Mouse (Mus musculus): Measurements from ENCODE around the gene Sertm1. TPM values are rescaled to one million over a fixed set of nuclear protein-coding genes. Genes with fewer than 3 reads are reported as not detected.

Sertm1 gene
- not detected for total RNA-seq (2021)
- long read RNA-seq, experiment 1: 0 reads
- long read RNA-seq, experiment 2: 0 reads

GRCm38 (mm10) chr3:54915643-54916071 lies at the start of gene Sertm1:
Gene Sertm1, minus strand, starts transcription at chr3:54915887.
- peak; percentile 34 for DNase-seq

- DNase-seq: no peak
Observed at GRCm38 (mm10) chr3:54964948-54965506, 49.3 kb upstream of the Sertm1 start.

- DNase-seq: no peak
Observed at GRCm38 (mm10) chr3:54943067-54943810, 27.6 kb upstream of the Sertm1 start.

DNA sequence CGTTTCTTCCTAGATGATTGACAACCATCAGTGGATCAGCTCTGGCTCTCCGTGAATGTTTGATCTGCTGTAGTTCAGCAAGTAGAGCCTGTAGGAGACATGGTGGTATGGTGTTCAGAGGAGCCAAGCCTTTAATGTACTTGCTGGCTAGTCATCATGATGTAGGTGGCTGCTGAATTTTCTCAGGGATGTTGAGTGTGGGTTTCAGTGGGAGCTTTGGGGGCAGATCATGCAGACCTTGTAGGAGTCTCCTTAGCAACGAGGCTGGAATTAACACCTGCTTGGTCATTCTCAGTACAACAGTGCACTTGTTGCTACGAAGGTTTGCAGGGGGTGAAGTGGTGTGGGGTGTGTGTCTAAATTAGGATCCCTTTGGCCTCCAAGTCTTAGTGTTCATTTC lies 18.8 kb upstream of the Sertm1 start:
- DNase-seq: no peak

- no peak for DNase-seq
Observed at GRCm38 (mm10) chr3:54932599-54932998, 16.9 kb upstream of the Sertm1 start.

DNA sequence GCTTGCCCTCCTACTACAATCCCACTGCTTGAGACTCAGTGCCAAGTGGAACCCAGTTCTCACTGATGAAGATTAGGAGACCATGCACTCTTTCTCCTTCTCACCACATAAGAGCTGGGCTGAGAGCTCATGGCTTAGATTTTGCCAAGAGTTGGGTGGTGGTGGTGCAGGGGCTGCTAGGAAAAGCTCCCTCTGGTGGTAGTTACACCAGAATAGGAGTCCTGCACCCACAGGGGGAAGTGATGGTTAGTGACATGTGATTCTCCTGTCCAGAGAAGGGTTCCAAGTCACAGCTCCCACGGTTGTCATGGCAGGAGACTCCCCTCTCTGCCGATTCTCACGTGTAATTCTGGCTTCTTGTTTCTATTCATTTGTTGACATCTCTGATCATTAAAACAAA lies 4.7 kb upstream of the Sertm1 start:
- no peak for DNase-seq

GRCm38 (mm10) chr3:54914845-54915642 lies 643 bp downstream of the Sertm1 start:
- no peak for DNase-seq

DNA sequence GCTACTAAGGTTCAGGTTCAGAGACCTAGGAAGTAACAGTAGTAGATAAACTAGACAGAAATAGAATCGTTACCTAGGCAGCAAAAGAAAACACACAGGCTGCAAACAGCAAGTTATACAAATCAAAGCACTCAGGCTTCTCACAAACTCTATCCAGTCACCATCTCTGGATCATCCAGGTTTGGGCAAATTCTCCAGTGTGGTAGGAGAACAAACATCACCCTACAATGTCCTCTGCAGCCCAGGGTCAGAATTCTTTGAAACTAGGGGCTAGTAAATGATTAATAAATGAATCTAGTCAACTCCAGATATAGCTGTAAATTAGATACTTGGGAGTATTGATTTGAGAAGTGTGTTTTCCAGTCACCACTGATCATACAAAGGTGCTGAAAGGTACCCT lies 6.8 kb downstream of the Sertm1 start:
- DNase-seq: no peak

GRCm38 (mm10) chr3:54897974-54898373 lies 17.7 kb downstream of the Sertm1 start:
- no peak for DNase-seq

- no peak for DNase-seq
Observed at GRCm38 (mm10) chr3:54894891-54895290, 20.8 kb downstream of the Sertm1 start.

DNA sequence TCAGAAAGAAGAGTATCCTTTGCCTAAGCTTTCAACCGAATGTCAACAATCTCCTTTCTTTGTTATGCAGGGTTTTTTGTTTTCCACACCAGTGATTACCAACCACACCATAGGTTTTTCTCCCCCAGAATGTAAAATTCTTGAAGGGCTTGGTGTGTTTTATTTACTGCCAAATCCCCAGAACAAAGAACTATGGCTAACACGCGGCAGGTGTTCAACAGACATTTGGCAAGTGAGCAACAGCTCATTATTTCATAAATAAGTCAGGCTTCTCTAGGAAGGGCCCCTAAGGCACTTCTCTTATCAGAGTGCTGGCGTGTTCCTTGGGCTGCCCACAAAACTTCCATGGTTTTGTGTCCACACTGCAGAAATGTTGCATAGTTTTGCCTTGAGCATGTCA lies 23.5 kb downstream of the Sertm1 start:
- no peak for DNase-seq

DNA sequence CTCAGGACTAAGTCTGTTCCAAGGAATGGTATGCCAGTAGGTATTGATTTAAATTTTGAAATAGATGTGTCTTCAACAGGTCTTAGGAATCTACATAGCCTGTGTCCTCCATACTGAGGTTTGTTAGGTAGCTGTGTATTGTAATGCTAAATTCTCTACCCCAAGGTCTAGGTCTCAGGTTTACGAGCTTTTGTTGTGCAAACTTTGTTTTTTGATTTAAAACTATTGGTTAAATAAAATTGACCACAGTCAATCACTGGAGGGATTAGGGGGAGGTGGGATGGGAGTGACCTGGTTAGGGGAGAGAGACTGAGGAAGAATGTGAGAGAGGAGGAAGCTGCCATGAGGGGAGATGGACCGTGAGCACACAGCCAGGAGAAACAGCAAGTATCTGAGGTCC lies 29.2 kb downstream of the Sertm1 start:
- DNase-seq: no peak

Other genes with a start within 250 kb of the Sertm1 start
- 10 to 100 TPM; 41.0 to 57.6 TPM for gene Supt20, start 223.1 kb downstream of the Sertm1 start, total RNA-seq (2021)
- gene Gm21958, start 201.5 kb downstream of the Sertm1 start, total RNA-seq (2021): not detected
- 10 to 100 TPM; 41.0 to 44.4 TPM for gene Exosc8, start 180.5 kb downstream of the Sertm1 start, total RNA-seq (2021)
- gene Alg5, start 180.3 kb downstream of the Sertm1 start, total RNA-seq (2021): 10 to 100 TPM; 35.2 TPM
- gene Smad9, start 160.3 kb downstream of the Sertm1 start, total RNA-seq (2021): 10 to 100 TPM in 1 of 2 experiments, 1 to 10 TPM in 1; 7.1 to 10.2 TPM
- 10 to 100 TPM; 25.7 to 28.6 TPM for gene Rfxap, start 108.1 kb downstream of the Sertm1 start, total RNA-seq (2021)
- under 1 TPM; 0.48 to 0.67 TPM for gene Ccna1, start 139.6 kb upstream of the Sertm1 start, total RNA-seq (2021)
- gene Spg20, start 196.2 kb upstream of the Sertm1 start, total RNA-seq (2021): 10 to 100 TPM; 46.3 to 50.3 TPM
- gene Ccdc169, start 221.5 kb upstream of the Sertm1 start, total RNA-seq (2021): under 1 TPM in 1 of 2 experiments, not detected in 1; 0.12 TPM

Measured in adrenal gland, postnatal 10 days (tissue).